Mouse (Mus musculus) spleen, postnatal 0 days (tissue): ENCODE results near the gene Prlhr. TPM values are rescaled to one million over a fixed set of nuclear protein-coding genes. Genes with fewer than 3 reads are reported as not detected.

Experiments
- polyA plus RNA-seq: library from polyadenylated mRNA; unstranded; fragments of >200 nt; fragmentation: Nextera tagmentation; extraction: Ambion mirVana; gene quantifications from 2 replicates; pipeline ENCODE4 v1.2.1, GENCODE M21; 2015

Prlhr gene
- not detected in 2 replicates for polyA plus RNA-seq

GRCm38 (mm10) chr19:60468254-60468762 is at the start of gene Prlhr:
Prlhr (minus strand) TSS chr19:60468304.

Other genes starting within 250 kb of the Prlhr start
- 33.6 and 34.0 TPM in 2 replicates for gene Fam204a, start 241.6 kb downstream of the Prlhr start, polyA plus RNA-seq
- 7.5 and 10.1 TPM in 2 replicates for gene Cacul1, start 112.7 kb upstream of the Prlhr start, polyA plus RNA-seq